Mouse (Mus musculus) mouse embryonic stem cell (cell line): ENCODE results near the gene Iqsec1.

ENCODE experiments used
- in situ Hi-C, 2 experiments: fragments of 300-500 bp; cut with MboI; formaldehyde crosslinking; loops; 1 replicate in 1 of 2; 3 replicates in 1 of 2; pipeline ENCODE4 v1.14.3; 2019 to 2020; ENCODE audit warnings: low sequenced_read_pairs in 2 of 2, low pct_unique_long_range_greater_than_20kb in 1 of 2, mixed read lengths in 1 of 2; ENCODE audit not compliant: unreplicated experiment in 1 of 2

Iqsec1 gene

GRCm38 (mm10) chr6:90727826-90728225 is 260.7 kb downstream of the Iqsec1 start:
- in situ Hi-C loops = no loop called here

- in situ Hi-C loops = no loop called here
Measured at GRCm38 (mm10) chr6:90726711-90727122, 261.8 kb downstream of the Iqsec1 start.

GRCm38 (mm10) chr6:90725526-90725925 is 263.0 kb downstream of the Iqsec1 start:
- in situ Hi-C loops = no loop called here

- in situ Hi-C loops = loop anchor here in 1 of 2 experiments (5.0 kb wide), 1 partner anchor 66 kb away; no protein-coding TSS in a partner anchor
Measured at GRCm38 (mm10) chr6:90722993-90723392, 265.5 kb downstream of the Iqsec1 start.

GRCm38 (mm10) chr6:90720996-90721746 is 267.3 kb downstream of the Iqsec1 start:
- in situ Hi-C loops = loop anchor here in 1 of 2 experiments (5.0 kb wide), 1 partner anchor 64 kb away; no protein-coding TSS in a partner anchor

- in situ Hi-C loops = loop anchor here in 1 of 2 experiments (5.0 kb wide), 1 partner anchor 63 kb away; no protein-coding TSS in a partner anchor
Measured at GRCm38 (mm10) chr6:90720201-90720600, 268.3 kb downstream of the Iqsec1 start.

- in situ Hi-C loops = no loop called here
Measured at GRCm38 (mm10) chr6:90719402-90719801, 269.1 kb downstream of the Iqsec1 start.

GRCm38 (mm10) chr6:90718477-90718876 is 270.0 kb downstream of the Iqsec1 start:
- in situ Hi-C loops = no loop called here

- in situ Hi-C loops = no loop called here
Measured at GRCm38 (mm10) chr6:90717711-90718110, 270.8 kb downstream of the Iqsec1 start.

- in situ Hi-C loops = no loop called here
Measured at GRCm38 (mm10) chr6:90716853-90717252, 271.6 kb downstream of the Iqsec1 start.

- in situ Hi-C loops = no loop called here
Measured at GRCm38 (mm10) chr6:90716066-90716704, 272.3 kb downstream of the Iqsec1 start.

GRCm38 (mm10) chr6:90715245-90715905 is 273.1 kb downstream of the Iqsec1 start:
- in situ Hi-C loops = no loop called here

GRCm38 (mm10) chr6:90713650-90714049 is 274.8 kb downstream of the Iqsec1 start:
- in situ Hi-C loops = no loop called here

- in situ Hi-C loops = no loop called here
Measured at GRCm38 (mm10) chr6:90712486-90713480, 275.7 kb downstream of the Iqsec1 start.

GRCm38 (mm10) chr6:90712063-90712462 is 276.4 kb downstream of the Iqsec1 start:
- in situ Hi-C loops = no loop called here

- in situ Hi-C loops = no loop called here
Measured at GRCm38 (mm10) chr6:90711476-90712035, 276.9 kb downstream of the Iqsec1 start.

GRCm38 (mm10) chr6:90710778-90711177 is 277.7 kb downstream of the Iqsec1 start:
- in situ Hi-C loops = no loop called here
